Mouse (Mus musculus): ENCODE results near the gene Ube2j2.

The Ube2j2 gene

DNA sequence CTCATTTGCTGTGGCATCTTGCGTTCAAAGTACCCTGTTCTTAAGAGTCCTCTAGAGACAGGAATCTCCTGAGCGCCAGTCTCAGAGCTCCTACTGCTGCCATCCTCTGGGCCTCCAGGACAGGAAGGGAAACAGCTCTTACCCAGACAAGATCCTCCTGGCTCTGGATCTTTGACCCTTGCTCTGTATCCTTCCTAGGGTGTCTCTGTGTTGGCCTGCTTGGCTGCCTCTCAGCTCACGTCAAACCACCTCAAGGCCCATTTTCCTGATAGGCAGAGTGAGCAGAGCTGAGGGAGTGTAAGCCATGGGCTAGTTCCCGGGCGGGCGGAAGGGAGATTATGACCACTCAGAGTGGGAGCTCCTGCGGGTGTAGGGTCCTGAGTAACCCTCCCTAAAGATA, 19.5 kb downstream of the Ube2j2 start:
- DNase-seq (ENCODE audit: low read depth, low spot score), result no peak

DNA sequence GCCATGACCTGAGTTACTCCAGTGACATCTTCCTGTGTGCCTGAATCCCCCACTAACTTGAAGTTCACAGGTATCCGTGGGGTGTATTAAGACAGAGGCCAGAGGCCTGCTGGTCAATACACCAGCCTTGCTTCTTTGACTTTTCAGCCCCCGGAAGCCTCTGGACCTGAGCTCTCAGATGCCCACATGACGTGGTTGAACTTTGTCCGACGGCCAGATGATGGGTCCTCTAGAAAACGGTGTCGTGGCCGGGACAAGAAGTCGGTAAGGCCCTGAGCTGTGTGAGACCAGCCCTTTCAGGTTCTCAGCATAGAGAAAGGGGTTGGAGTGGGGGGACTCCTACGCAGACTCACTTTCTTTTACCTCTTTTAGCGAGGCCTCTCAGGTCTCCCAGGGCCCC, 20.8 kb downstream of the Ube2j2 start:
- DNase-seq (ENCODE audit: low read depth, low spot score), result no peak

DNA sequence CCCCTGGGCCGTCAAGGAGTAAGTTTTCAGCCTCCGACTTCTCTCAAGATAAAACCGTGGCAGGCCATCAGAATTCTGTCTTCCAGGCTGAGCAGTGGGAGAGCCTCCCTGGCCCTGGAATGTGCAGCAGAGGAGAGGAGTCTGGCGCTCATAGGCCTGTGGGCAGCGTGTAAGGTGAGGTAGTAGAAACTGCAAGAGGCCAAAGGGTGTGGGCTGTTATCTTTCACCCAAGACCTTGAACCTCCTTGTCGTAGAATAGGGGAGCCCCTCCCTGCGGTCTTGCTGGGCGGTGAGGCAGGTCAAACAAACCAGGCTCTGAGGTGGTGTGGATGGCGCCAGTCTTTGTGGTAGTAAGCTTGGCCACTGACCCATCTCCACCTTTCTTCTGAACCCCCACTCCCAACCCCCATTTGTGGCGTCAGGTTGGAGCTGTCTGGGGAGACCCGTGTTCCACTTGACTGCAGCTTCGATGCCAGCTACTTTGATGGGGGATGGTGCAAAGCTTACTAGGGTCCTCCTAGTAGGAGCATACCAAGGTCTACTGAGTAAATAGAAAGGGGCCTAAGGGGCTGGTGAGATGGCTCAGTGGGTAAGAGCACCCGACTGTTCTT, 25.5 kb downstream of the Ube2j2 start:
- DNase-seq (ENCODE audit: low read depth, low spot score), result no peak

DNA sequence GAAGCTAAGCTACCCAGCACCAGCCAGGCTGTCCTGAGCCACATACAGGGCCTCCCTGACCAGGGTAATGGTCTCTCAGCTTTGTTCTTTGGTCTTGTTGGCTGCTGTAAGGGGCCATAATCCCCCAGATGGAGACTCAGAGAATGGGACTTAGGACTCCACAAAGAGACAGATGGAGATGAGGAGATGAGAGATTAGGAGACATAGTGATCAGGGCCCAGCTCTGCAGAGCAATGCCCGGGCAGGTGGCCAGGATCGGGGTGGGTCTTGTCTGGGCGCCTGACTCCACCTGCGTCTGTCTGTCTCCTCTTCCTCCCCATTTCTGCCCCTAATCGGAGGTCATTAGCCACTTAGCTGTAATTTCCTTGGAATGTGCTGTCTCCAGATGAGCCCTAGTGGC, 26.7 kb downstream of the Ube2j2 start:
- DNase-seq (ENCODE audit: low read depth, low spot score), result no peak

DNA sequence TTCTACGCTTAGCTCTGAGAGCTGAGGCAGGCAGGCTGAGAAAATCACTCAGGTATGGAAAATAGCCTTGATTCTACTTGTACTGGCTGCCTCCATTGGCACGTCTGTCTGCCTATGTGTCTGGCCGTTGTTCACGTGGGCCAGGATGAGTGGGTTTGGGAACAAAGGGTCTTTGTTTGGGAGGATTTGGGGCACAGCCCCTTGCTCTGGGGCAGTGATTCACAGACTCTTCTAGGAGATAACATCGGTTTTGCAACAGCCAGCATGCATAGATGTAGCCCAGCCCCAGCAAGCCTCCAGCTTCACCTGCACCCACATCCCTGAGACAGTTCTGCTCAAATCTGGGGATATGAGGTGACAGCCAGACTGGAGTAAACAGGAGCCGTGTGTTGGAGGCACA, 29.0 kb downstream of the Ube2j2 start:
- DNase-seq (ENCODE audit: low read depth, low spot score), result no peak

DNA sequence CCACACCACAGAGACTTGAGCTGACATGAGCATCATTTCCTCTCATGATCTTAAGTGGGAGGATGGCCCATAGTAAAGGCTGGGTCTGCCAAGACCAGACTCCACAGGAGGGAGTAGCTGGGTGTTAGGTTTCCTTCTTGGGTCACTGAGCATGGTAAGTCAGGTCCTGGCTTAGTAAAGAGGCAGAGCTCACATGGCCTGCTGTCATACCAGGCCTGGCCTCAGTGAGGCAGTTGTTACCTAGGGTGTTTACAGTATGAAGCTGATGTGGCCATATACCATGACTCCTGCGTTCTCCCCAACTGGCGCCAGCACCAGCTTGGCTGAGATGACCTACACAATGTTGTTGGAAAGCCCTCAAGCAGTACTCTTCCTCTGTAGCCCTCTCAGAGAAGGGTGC, 29.6 kb downstream of the Ube2j2 start:
- no peak for DNase-seq (ENCODE audit: low read depth, low spot score)

DNA sequence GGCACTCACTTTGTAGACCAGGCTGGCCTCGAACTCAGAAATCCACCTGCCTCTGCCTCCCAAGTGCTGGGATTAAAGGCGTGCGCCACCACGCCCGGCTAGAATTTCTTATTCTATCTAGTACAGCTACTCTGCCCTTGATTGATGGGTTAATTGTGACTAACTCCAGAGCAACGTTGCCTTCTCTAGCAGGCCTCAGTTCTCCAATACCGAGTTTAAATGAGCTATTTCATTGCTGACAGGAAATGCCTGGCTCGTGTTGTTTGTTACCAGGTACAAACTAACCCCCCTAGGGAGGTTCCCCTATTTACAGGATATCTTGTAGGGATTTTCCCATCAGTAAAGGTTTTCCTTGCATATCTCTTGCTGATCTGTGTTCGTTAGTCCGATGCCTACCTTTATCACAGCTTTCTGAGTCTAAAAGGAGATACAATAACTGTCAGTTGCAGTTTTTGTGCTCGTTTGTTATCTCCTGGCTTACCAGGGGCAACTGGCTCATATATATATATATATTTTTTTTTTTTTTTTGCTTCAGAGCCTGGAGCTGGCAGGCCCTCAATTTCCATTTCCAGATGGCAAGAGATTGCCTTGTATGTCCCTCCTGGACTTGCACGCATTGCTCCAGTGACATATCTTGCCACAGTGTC, 37.9 kb downstream of the Ube2j2 start:
- no peak for DNase-seq (ENCODE audit: low read depth, low spot score)

DNA sequence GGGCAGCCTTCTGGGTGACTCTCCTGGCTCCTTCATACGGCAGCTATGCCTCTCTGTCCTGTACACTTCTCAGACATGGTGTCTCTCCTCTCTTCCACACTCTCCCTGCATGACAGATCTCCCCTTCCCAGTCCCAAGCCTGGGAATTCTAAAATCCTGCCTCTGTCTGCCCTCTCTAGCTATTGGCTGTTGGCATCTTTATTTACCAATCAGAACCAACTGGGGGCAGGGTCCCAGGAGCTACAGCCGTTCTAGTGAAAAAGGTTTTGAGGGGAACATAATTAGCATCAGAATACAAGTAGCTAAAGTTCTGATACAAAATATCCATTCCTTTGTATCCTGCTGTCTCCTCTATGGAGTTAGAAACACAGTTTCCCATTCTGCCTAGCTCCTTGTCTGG, 40.2 kb downstream of the Ube2j2 start:
- DNase-seq (ENCODE audit: low read depth, low spot score), result no peak

DNA sequence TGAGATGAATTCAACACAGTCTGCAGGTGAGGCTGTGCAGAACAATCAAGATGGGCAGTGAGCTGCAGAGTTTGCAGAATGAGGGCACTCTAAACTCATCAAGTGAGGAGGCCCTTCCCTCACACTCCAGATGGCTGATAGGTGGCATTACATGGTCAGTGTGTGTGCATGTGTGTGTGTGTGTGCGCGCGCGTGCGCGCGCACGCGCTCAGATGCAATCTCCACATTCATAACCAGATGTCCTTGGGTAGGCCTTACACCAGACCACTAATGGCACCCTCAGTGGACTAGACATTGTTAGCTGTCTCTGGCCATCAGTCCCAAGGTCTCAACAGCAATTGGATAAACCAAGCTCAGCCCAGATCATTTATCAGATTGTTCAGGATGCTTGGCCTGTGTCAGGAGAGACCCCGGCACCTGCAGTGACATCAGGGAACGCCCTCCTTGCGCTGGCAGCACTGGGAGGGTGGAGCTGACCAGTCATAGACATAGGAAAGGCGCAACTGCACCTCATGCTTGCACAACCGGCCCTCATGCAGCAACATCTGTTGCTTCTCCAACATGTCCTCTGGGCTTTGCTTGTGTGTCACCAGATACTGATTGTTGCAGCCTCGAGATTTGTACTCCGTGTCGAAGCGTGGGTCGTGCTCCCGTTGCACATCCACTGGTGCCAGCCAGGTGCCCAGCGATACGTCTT, 47.7 kb downstream of the Ube2j2 start:
- DNase-seq (ENCODE audit: low read depth, low spot score), result no peak

DNA sequence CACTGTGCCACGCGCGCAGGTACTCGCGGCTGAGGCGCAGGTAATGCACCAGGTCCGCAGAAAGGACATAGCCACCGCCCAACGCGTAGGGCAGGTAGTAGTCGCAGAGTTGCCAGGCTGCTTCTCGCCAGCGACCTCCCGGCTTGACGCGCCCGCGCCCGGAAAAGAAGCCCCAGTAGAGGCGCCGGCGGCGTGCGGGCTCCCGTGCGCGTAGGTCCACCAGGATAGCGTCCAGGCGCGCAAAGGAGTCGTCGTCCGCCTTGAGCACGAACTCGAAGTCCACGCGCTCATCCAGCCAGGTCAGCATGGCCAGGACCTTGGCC, 48.2 kb downstream of the Ube2j2 start:
- DNase-seq (ENCODE audit: low read depth, low spot score), result no peak

DNA sequence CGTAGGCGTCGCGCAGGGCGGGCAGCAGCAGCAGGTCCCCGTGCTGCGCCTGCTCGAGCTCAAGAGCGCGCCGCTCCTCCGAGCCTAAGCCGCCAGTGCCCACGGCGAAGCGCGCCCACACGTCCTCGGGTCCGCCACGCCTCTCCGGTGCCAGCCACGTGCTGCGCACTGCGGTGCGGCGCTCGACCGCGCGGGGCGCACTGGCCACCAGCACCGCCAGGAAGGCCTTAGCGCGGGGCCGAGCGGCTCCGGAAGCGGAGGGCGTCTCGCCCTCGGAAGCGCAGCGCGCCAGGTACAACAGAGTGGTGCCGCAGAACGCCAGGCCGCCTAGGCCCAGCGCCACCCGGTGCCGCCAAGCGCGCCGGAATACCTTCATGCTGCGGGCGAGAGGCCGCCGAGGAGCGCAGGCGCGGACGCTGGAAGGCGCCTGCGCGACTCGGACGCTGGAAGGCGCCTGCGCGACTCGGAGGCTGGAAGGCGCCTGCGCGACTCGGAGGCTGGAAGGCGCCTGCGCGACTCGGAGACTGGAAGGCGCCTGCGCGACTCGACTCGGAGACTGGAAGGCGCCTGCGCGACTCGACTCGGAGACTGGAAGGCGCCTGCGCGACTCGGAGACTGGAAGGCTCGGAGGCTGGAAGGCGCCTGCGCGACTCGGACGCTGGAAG, 48.7 kb downstream of the Ube2j2 start, which contains the start of the genes B3galt6 and Sdf4:
TSS of gene B3galt6 (minus strand) at position 409 of the 665 bp plus-strand sequence.
TSS of gene Sdf4 (plus strand) at position 632 of the 665 bp plus-strand sequence.
- no peak for DNase-seq (ENCODE audit: low read depth, low spot score)

DNA sequence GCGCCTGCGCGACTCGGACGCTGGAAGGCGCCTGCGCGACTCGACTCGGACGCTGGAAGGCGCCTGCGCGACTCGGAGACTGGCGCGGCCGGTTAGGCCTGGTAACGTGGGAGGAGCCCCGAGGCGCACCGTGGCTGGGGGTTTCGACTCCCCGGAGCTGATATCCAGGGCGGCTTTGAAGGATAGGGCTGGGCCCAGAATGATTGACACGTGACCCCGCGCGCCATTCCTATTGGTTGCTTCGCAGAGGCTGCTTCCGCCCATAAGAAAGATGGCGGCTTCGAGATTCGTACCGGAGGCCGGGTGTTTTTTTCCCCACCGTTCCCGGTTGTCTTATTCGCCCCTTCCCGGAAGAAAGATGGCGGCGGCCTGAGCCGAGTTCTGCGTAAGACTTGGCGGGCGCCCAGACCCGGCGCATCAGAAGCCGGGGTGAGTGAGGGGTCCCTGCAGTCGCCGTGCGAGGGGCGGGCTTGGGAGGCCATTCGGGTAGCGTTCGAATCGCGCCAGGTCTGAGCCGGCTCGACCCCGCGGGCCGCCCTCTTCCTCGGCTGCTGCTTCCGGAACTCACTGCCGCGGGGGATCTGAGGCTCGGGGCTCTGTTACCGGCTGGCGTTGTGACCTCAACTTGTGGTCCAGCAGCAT, 49.4 kb downstream of the Ube2j2 start:
- peak; percentile 93 for DNase-seq (ENCODE audit: low read depth, low spot score)

DNA sequence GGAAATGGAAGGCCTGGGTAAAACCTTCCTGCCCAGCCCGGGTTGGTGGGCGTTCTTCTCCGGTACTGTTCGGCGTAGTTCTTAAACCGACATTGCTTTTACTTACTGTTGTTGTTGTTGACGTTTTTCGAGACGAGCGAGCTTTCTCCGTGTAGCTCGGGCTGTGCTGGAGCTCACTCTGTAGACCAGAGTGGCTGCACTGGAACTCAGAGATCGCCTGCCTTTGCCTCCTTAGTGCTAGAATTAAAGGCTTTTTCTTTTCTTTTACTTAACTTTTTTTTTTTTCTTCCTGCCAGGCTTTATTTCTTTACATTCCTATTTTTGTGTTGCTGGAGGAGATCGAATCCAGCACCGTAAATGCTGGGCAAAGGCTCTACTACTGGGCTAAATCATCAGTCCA, 50.0 kb downstream of the Ube2j2 start:
- DNase-seq (ENCODE audit: low read depth, low spot score), result no peak

DNA sequence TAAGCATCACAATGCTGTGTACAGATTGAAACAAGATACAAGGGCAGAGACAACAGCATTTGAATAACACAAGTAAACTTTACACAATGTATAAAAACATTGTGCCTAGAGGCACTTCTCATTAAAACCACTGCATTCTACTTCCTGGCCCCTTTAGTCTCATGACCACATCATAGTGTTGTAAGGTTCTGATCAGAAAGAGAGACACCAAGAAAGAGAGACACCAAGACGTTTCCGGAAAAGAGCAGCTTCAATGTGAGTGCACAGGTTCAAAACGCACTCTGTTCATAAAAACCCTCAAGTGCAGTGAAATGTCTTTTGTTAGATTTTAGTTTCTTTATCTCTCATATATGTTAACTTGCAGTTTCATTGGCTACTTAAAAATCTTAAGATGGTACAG, 60.5 kb downstream of the Ube2j2 start:
- no peak for DNase-seq (ENCODE audit: low read depth, low spot score)

DNA sequence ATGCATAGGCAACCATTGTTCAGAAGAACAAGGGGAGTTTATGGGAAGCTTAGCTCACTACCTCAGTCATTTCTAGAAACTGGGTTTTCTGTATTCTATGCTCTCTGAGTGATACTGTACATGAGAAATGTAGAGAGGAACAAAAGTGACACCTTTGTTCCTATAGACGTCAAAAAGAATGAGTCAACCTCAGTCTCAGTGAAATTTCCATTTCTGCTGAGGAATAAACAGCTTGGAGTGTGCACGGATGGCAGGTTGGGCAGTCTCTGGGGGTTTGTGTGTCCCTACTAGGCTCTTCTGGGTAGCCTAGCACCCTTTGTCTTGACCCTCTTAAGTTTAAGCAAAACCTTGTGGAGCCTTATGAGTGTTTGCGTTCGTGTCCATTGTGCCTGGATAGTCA, 64.7 kb downstream of the Ube2j2 start:
- DNase-seq (ENCODE audit: low read depth, low spot score), result no peak
